Mouse (Mus musculus) right cerebral cortex, postnatal 10 days (tissue): ENCODE data around the gene Set.

Experiments
- DNase-seq, 2 experiments: peaks; one replicate each; pipeline ENCODE4 v3.0.0; 2021; ENCODE audit warnings: low spot score in 2 of 2

Gene Set

GRCm38 (mm10) chr2:30061215-30062166 lies 4.3 kb downstream of the Set start:
- peak in 1 of 2 experiments; percentile 60 for DNase-seq

DNA sequence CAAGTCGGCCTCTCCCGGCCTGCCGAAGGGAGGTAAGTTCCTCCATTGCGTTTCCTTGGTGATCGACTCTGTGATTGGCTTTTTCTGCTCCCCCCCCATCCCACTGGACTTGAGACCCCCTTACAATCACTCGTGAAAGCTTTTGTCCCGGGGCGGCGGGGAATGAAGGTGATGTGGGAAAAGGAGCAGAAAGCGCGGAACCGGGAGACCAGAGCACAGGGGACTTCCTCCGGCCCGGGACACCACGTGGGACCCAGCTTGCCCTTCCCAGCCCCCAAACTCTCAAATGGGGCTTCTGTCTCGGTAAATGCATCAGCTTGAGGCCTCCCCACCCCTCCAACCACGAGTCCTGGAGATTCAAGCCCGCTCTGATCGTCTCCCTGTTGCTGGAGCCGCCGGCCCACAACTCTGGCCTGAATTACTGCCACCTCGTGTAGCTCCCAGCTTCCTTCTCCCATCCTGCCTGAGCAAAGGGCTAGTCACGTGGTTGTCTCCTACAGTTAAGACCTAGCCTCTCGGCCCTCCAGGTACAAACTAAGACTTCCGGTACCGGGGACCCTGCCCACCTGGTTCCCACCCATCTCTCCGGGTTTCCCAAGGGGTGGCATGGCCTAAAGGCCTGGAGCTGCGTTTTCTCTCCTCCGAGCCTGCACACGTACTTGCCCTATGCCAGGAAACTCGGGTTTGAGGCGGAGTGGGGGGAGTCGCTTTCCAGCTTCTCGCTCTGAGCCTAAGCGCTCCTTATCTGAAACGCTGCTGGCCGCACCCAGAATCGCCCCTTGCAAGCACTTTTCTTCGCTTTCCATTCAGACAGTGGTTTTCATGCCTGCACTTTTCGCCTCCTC lies 5.3 kb downstream of the Set start:
- peak in 1 of 2 experiments; percentile 45 for DNase-seq

DNA sequence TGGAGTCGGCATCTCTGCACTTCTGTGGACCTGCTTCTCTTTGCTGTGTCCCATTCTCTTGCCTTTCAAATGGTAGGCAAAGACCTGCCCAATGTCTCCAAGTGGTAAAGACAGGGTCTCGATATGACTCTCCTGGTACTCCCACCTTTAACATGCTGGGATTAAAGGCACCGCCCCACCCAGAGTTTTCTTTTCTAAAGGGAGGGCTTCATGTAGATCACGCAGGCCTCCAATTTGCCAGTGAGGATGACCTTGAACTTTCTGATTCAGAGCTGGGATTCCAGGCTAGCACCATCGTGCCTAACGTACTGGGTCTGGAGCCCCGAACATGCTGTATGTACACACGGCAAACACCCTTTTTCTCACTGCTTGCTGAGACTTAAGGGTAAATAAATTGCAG lies 6.1 kb downstream of the Set start:
- DNase-seq, result no peak

DNA sequence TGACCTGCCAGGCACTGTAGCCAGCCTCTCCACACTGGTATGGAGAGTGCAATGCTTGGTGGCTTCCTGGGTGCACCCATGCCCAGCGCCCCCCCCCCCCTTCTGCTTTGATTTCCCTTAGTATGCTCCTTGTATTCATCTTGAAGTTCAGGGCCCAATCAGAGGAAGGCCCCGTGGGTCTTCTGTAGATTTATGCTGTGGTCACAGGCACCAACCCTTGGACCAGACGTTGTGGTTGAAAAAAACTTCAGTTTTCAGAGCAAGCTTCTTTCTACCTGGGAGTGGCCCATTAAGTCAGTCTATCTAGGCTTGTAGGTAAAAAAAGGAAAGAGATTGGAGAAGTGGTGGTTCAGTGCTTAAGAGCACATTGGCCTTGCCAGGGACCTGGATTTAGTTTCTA lies 6.6 kb downstream of the Set start:
- DNase-seq, result no peak

- DNase-seq, result no peak
These were observed 7.1 kb downstream of the Set start for GRCm38 (mm10) chr2:30064298-30064697.

DNA sequence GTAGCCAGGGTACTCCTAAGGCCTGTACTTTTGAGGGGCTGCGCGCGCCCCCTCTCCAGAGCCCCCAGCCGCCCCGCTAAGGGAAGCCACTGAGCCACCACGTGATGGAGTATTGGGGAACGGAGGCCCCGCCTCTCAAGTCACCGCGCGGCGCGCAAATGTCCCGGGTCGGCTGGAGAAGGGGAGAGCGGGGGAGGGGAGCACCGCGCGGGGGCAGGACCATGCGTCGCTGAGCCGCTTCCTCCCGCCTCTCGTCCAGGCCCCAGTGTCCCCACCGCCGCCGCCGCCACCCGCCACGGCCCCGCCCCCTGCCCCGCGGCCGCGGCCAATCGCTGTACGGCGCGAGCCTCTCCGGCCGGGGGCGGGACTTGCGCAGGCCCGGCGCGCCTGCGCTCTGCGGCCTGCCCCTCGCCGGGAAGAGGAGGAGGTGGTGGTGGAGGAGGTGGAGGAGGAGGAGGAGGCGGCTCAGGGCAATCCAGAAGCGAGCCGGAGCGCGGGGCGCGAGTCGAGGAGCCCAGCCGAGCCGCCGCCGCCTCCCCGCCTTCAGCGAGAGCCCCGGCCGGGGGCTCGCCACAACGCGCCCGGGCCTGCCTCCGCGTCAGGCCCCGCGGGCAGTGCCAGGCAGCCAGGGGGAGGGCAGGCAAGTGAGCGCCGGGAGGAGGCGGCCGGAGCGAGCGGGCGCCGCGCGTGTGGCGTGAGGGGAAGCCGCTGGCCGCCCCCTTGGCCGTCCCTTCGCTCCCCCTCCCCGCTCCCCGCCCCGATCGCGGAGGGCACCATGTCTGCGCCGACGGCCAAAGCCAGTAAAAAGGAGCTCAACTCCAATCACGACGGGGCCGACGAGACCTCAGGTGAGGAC lies 9.1 kb downstream of the Set start:
- DNase-seq, result peak; percentile 95

DNA sequence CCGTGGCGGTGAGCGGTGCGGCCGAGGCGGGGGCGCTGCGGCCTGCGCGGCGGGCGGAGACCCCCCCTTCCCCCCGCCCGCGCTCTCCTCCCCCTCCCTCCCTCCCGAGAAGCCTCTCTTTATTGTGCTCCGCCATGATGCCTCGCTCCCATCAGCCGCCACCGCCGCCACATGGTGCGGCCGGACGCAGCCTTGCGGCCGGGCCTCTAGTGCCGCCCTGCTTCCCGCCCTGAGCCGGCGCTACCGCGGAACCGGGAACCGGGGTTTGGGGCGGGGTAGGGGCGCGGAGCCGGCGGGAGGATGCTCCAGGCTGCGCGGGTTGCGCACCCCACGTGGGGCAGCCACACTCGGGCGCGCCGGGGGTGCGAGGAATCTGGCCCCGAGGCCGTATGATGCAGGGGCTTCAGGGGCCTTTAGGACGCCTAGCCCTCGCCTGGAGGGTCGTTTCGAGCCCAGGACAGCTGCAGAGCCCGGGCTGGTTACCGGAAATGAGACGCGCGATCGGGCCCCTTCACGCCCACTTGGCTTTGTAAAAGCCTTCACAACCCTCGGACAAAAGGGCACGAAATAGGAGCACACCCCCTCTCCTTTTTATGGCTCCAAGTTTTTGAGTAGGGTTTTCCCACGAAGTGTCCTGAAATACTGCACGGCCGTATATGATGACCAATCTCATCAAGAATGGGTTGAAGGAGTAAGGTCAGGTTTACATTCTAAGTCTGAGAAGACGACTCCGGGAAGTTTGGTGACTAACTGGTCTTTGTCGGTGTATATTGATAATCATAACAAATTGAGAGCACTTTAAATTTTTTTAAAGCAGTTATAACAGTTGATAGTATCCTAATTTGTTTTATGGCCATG lies 10.1 kb downstream of the Set start:
- DNase-seq, result peak; percentile 51 to 59

DNA sequence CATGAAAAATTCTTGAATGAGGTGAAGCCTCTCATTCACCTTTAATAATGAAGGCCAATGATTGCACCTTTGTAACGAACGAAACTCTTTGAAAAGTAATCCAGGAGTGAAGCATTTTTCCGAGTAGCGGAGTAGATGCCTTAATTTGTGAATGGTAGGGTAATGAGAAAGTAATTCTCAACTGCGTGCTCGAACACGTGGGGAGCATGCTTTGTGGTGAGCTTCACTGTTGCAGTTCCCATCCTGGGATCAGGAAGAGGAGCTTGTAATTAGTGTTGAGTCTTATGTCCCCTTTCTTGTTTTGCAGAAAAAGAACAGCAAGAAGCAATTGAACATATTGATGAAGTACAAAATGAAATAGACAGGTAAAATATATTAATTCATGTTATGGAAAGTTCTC lies 10.8 kb downstream of the Set start:
- DNase-seq, result no peak

DNA sequence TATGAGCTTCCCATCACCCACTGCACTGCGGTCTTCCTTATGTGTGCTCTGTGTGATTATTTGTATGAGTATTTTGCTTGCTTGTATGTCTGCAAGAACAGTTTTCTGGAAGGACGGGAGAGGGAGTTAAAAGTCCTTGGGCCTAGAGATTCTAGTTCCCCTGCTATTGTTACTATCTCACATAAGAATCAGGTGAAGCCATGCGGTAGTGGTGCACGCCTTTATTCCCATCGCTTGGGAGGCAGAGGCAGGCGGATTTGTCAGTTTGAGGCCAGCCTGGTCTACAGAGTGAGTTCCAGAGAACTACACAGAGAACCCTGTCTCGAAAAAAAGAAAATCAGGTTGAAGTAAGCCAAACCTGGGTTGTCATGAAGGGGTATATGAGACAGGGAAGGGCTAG lies 15.7 kb downstream of the Set start:
- DNase-seq, result no peak

- no peak for DNase-seq
These were observed 16.1 kb downstream of the Set start for GRCm38 (mm10) chr2:30073285-30073684.

DNA sequence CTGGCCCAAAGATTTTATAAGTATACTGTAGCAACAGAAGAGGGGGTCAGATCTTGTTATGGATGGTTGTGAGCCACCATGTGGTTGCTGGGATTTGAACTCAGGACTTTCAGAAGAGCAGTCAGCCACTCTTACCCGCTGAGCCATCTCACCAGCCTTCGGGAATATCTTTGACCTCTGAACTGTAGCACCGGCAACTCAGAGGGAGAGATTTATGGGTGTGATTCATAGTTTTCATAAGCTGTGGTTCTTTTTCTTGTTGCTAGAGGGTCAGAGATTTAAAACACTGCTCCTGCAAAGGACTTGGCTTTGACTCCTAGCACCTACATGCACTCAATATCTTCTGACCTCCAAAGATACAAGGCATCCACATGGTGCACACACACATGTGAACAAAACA lies 18.4 kb downstream of the Set start:
- DNase-seq, result no peak

GRCm38 (mm10) chr2:30076439-30076838 lies 19.3 kb downstream of the Set start:
- DNase-seq, result no peak

DNA sequence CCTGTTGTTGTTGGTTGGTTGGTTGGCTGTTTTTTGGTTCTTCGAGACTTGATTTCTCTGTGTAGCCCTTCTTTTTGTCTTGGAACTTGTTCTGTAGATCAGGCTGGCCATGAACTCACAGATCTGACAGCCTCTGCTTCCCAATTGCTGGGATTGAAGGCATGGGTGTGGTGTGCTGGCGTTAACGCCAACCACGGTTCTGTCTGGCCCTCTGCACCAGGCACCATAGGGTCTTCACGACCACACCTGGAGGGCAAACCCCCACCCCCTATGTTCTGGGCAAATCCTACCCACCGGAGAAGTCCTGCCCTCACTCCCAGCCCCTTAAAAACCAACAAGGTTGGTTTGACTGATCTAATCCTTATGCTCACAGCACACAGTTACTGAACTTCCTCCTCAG lies 19.8 kb downstream of the Set start:
- DNase-seq, result no peak

- DNase-seq, result peak; percentile 81 to 85
These were observed 20.5 kb downstream of the Set start, which contains the start of gene Pkn3 for GRCm38 (mm10) chr2:30077502-30078348. Gene Pkn3, plus strand, starts transcription at chr2:30077684.

DNA sequence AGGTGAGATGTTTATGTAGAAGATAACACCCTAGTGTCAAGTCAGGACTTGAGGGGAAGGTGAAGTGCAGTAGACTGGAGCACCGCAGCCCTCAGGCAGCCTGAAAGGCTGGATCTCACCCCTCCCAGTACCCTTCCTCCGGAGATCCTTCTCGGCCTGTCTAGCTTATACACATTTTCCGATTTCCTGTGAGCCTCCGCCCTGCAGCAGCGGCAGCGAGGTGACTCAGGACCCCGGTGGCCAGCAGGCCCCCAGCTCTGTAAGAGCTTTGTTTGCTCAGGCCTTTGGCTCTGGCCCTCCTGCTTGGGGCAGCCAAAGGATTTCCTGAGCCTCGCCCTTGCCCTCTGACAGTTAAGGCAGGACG lies 21.2 kb downstream of the Set start:
- DNase-seq, result no peak

DNA sequence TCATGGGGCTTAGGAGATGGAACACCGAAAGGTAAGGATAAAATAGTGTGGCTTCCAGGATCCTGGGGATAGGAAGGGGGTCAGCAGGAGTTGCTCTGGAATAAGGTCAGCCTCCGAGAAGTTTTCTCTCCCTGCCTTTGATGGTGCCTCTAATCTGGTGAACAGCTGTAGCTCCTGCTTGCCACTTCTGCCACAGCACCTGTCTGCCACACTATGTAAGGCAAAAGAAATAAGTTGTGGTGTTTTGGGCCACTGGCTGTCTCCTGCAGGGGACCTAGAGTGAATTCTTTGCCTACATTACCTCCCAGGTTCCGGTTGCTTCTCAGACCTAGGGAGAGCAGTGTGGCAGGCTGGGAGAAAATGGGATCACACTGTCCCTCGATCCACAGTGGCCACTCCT lies 21.6 kb downstream of the Set start:
- DNase-seq, result no peak

DNA sequence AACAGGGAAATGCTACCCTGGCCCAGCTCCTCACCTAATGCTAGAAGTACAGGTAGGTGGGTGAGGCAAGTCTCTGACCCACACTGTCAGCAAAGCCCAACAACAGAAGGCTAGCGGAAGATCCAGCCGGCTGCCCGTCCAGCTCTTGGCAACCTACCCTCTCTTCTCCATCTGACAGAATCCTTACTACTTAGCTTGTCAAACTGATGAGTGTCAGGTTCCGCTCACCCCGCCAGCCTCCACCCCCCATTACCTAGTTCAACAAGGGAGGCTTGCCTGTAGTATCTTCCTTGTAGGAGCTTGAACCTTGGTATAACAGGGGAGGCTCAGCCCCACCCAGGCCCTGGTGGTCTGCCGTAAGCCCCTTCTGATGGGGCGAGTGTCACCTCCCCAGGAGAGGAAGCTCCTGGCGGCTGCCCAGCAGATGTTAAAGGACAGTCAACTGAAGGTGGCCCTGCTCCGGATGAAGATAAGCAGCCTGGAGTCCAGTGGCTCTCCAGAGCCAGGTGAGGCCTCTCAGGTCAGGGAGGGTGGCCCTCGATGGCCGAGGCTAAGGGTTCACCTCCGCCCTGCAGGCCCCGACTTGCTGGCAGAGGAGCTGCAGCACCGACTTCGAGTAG lies 23.1 kb downstream of the Set start:
- DNase-seq, result no peak

GRCm38 (mm10) chr2:30084113-30084512 lies 26.9 kb downstream of the Set start:
- no peak for DNase-seq

- DNase-seq, result no peak
These were observed 27.5 kb downstream of the Set start for GRCm38 (mm10) chr2:30084632-30085031.
